Mouse (Mus musculus): ENCODE data around the gene Polq.
"Not testable (repeated sequence)": the region's sequence is repeated elsewhere in the genome, so short reads cannot be mapped to it uniquely, and the experiment has no call there.

Gene Polq

DNA sequence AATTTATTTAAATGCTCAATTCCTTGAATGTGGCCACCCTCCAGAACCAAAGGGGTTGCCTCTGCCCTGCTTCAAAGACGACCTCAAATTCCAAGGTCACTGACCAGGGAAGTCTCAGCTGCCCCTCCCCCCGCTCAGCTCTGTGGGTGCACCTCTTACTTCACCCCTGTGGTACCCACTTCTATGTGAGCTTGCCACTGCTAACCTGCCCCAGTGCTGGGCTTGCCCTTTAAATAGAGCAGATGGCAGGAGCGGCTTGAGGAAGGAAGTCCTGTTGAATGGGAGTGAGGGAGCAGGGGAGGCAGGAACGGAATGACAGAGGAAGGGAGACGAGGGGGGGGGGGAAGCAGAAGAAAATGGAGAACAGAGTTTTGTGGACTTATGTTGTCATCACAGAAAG is 97.2 kb downstream of the Polq start:
- no peak for DNase-seq

GRCm38 (mm10) chr16:37109285-37109684 is 97.7 kb downstream of the Polq start:
- DNase-seq, result no peak

DNA sequence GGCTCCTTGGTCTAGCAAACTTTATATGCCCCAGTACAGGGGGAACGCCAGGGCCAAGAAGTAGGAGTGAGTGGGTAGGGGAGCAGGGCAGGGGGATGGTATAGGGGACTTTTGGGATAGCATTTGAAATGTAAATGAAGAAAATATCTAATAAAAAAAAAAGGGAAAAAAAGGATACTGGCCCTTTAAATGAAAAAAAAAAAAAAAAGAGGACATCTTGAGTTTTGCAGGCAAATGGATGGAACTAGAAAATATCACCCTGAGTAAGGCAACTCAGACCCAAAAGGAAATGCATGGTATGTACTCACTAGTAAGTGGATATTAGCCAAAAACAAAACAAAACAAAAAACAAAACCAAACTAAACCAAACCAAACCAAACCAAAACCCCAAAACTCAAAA is 113.6 kb downstream of the Polq start:
- not testable (repeated sequence) for DNase-seq

Measured in heart, adult 11 months (tissue).